Mouse (Mus musculus) kidney, embryonic 14.5 days (tissue): ENCODE measurements around the gene Tepsin. TPM values are rescaled to one million over a fixed set of nuclear protein-coding genes. Genes with fewer than 3 reads are reported as not detected.

Experiments used
- ATAC-seq: fragments of 200-750 bp; cut with Nextera tagmentation; 2 replicates; pipeline ENCODE4 v1.8.0; 2017; ENCODE audit warnings: moderate number of reproducible peaks, mild to moderate bottlenecking, moderate TSS enrichment, moderate library complexity; ENCODE audit not compliant: low FRiP score, low TSS enrichment
- H3K27ac ChIP-seq: fragments of 300-500 bp; sonication (generic); 2 replicates; pipeline ENCODE4 v1.5.1; 2014; ENCODE audit warnings: low read depth, mild to moderate bottlenecking, low read length, moderate library complexity, mixed read lengths
- H3K27me3 ChIP-seq: fragments of 300-500 bp; sonication (generic); 2 replicates; pipeline ENCODE4 v1.6.1; 2014; ENCODE audit warnings: mild to moderate bottlenecking, low read length; ENCODE audit not compliant: control insufficient read depth, insufficient read depth
- H3K36me3 ChIP-seq: fragments of 300-500 bp; sonication (generic); 2 replicates; pipeline ENCODE4 v1.6.1; 2014; ENCODE audit warnings: low read length, mixed read lengths; ENCODE audit not compliant: control insufficient read depth, insufficient read depth
- H3K4me1 ChIP-seq: fragments of 300-500 bp; sonication (generic); 2 replicates; pipeline ENCODE4 v1.6.1; 2014; ENCODE audit warnings: low read length, mixed read lengths; ENCODE audit not compliant: control insufficient read depth, insufficient read depth
- H3K4me2 ChIP-seq: fragments of 300-500 bp; sonication (generic); replicated peaks from 2 replicates; pipeline ENCODE4 v1.6.1; 2014; ENCODE audit warnings: low read depth, mild to moderate bottlenecking, low read length
- H3K4me3 ChIP-seq: fragments of 300-500 bp; sonication (generic); 2 replicates; pipeline ENCODE4 v1.5.1; 2014; ENCODE audit warnings: mild to moderate bottlenecking, low read length
- H3K9ac ChIP-seq: fragments of 300-500 bp; sonication (generic); 2 replicates; pipeline ENCODE4 v1.6.1; 2014; ENCODE audit warnings: low read depth, mild to moderate bottlenecking, low read length, moderate library complexity
- H3K9me3 ChIP-seq: fragments of 300-500 bp; sonication (generic); 2 replicates; pipeline ENCODE4 v1.6.1; 2016; ENCODE audit warnings: low read length; ENCODE audit not compliant: control insufficient read depth
- WGBS: fragments of 180-500 bp; shearing (Covaris S2); extraction: QIAGEN DNeasy Blood & Tissue Kit; methylation state at CpG from one replicate; pipeline ENCODE4 v1.1.7; 2014; 5-methylcytosine and 5-hydroxymethylcytosine counted together
- polyA plus RNA-seq: library from polyadenylated mRNA; unstranded; fragments of >200 nt; fragmentation: Nextera tagmentation; extraction: Ambion mirVana; gene quantifications from 2 replicates; pipeline ENCODE4 v1.2.1, GENCODE M21; 2014

Tepsin gene
- polyA plus RNA-seq, 1 experiment from 2014 or later = 15.6 TPM

- Histone ChIP-seq H3K9ac (no peak overlapping the region), H3K27me3 (no peaks in the 10 kb centered on the region), H3K4me1 (peaks cover 10% of the 10 kb centered on the region), H3K4me2 (no peak overlapping the region), H3K36me3 (peaks cover 36% of the 10 kb centered on the region), H3K27ac (no peak overlapping the region), H3K9me3 (no peaks in the 10 kb centered on the region), H3K4me3 (no peak overlapping the region)
- WGBS = 90% methylated on average over 9 of the region's 9 CpGs
- no peak for ATAC-seq
Measured at GRCm38 (mm10) chr11:120134847-120135530, 36.5 kb upstream of the Tepsin start.

GRCm38 (mm10) chr11:120134148-120134547, 35.6 kb upstream of the Tepsin start:
- 93% methylated on average over 5 of the region's 5 CpGs for WGBS
- Histone ChIP-seq H3K9me3 (no peaks in the 10 kb centered on the region), H3K9ac (no peak overlapping the region), H3K4me2 (no peak overlapping the region), H3K27me3 (no peaks in the 10 kb centered on the region), H3K27ac (no peak overlapping the region), H3K36me3 (peaks cover 41% of the 10 kb centered on the region), H3K4me3 (no peak overlapping the region), H3K4me1 (peaks cover 10% of the 10 kb centered on the region)
- no peak for ATAC-seq

GRCm38 (mm10) chr11:120129281-120129680, 30.8 kb upstream of the Tepsin start:
- H3K36me3 ChIP-seq = peaks cover 60% of the 10 kb centered on the region
- ATAC-seq = no peak
- no peak overlapping the region for H3K27ac ChIP-seq
- H3K27me3 ChIP-seq = no peaks in the 10 kb centered on the region
- H3K9ac ChIP-seq = no peak overlapping the region
- no peaks in the 10 kb centered on the region for H3K9me3 ChIP-seq
- WGBS = 77% methylated on average over 7 of the region's 7 CpGs
- no peak overlapping the region for H3K4me2 ChIP-seq
- H3K4me3 ChIP-seq = no peak overlapping the region
- H3K4me1 ChIP-seq = no peaks in the 10 kb centered on the region

GRCm38 (mm10) chr11:120126845-120127244, 28.3 kb upstream of the Tepsin start:
- ATAC-seq = no peak
- Histone ChIP-seq H3K27me3 (no peaks in the 10 kb centered on the region), H3K9me3 (no peaks in the 10 kb centered on the region), H3K4me3 (no peak overlapping the region), H3K9ac (no peak overlapping the region), H3K27ac (no peak overlapping the region), H3K36me3 (peaks cover 51% of the 10 kb centered on the region), H3K4me2 (no peak overlapping the region), H3K4me1 (no peaks in the 10 kb centered on the region)
- WGBS = 82% methylated on average over 2 of the region's 2 CpGs

DNA sequence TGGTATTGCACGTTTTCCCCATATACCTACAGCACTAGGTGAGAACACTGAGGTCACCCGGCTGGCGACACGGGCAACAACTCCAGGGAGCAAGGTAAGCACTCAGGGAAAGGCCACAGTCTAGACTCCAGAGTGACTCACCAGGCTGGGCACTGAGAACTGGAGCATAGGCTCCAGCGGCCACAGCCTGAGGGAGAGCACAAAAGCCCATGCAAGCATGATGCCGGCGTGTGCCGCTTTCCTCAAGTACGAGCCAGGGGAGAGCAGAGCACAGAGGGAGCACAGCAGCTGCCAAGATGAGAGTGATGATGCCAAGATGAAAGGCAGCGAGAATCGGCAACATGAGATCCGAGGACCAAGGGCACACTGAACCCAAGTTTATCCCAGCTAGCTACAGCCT, 23.6 kb upstream of the Tepsin start:
- no peak overlapping the region for H3K4me3 ChIP-seq
- H3K36me3 ChIP-seq = peaks cover 24% of the 10 kb centered on the region
- H3K4me1 ChIP-seq = no peaks in the 10 kb centered on the region
- H3K9ac ChIP-seq = no peak overlapping the region
- no peak overlapping the region for H3K27ac ChIP-seq
- no peaks in the 10 kb centered on the region for H3K9me3 ChIP-seq
- H3K27me3 ChIP-seq = no peaks in the 10 kb centered on the region
- no peak for ATAC-seq
- WGBS = 80% methylated on average over 12 of the region's 12 CpGs
- no peak overlapping the region for H3K4me2 ChIP-seq

GRCm38 (mm10) chr11:120120642-120121420, 22.3 kb upstream of the Tepsin start:
- no peak overlapping the region for H3K9ac ChIP-seq
- no peaks in the 10 kb centered on the region for H3K9me3 ChIP-seq
- H3K4me1 ChIP-seq = no peaks in the 10 kb centered on the region
- no peaks in the 10 kb centered on the region for H3K27me3 ChIP-seq
- H3K4me3 ChIP-seq = no peak overlapping the region
- 80% methylated on average over 17 of the region's 17 CpGs for WGBS
- peaks cover 28% of the 10 kb centered on the region for H3K36me3 ChIP-seq
- no peak overlapping the region for H3K4me2 ChIP-seq
- ATAC-seq = no peak
- no peak overlapping the region for H3K27ac ChIP-seq

DNA sequence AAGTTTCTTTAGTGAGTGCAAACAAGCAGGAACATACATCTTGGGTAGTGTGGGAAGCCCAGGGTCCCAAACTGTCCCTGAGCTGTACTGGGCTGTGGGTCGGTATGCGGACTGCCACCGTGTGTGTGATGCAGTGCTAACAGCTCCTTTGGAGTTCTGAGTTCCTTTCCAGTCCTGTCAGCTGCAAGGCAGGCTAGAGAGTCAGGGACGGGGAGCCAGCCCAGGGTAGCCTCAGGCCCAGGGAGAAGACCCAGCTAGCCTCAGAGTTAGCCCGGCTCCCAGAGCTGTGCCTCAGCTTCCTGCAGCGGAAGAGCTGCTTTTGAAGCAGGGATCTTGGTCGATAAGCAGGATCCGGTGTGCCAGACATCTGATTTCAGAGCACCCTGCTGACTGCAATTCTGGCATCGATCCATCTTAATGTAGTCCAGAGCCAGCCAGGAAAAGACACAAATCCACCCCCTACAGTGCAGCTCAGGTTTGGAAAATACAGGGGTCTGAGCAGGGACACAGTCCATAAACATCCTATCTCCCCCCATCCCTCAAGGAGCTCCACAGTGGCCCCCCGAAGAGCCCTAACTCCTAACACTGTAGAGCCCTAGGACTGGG, 21.5 kb upstream of the Tepsin start:
- ATAC-seq = no peak
- Histone ChIP-seq H3K4me3 (no peak overlapping the region), H3K9me3 (no peaks in the 10 kb centered on the region), H3K27ac (no peak overlapping the region), H3K36me3 (peaks cover 30% of the 10 kb centered on the region), H3K9ac (no peak overlapping the region), H3K27me3 (no peaks in the 10 kb centered on the region), H3K4me1 (no peaks in the 10 kb centered on the region), H3K4me2 (no peak overlapping the region)
- 90% methylated on average over 10 of the region's 10 CpGs for WGBS

DNA sequence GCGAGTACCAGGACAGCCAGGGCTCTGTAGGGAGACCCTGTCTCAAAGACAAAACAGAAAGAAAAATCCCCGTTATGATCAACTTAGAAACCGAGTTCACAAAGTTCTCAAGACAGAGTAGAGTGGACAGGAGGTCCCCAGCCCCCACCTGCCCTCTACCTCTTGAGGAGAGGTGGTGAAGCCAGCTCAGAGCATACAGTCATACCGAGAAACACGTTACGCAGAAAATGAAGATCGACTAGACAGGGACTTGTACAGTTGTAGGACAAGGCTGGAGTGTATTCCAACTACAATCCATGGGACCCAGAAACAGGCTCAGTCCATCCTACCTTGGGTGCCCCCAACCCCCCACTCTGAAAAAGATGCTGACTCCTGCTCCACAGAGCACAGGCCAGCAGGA, 20.6 kb upstream of the Tepsin start:
- WGBS = 91% methylated on average over 7 of the region's 7 CpGs
- Histone ChIP-seq H3K9me3 (no peaks in the 10 kb centered on the region), H3K36me3 (peaks cover 30% of the 10 kb centered on the region), H3K4me2 (no peak overlapping the region), H3K27ac (no peak overlapping the region), H3K27me3 (no peaks in the 10 kb centered on the region), H3K4me3 (no peak overlapping the region), H3K4me1 (no peaks in the 10 kb centered on the region), H3K9ac (no peak overlapping the region)
- no peak for ATAC-seq

DNA sequence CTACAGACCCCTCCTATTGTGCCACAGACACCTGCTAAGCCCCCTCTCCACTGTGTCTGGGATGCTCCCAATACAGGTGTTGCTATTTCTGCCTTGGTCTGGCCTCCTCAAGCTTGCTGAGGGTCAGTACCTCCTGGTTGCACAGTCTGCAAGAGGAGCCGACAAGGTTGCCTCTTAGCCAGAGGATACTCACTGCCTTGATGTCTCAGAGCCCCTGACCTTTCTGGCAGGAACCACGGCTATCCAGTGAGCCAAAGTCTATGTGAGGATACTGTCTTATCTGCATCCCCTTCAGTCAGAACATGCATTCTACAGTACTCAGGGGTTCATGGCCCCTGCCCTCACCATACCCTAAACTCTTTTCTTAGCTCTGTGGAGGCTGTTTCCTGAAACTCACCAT, 19.1 kb upstream of the Tepsin start:
- Histone ChIP-seq H3K4me1 (no peaks in the 10 kb centered on the region), H3K9me3 (no peaks in the 10 kb centered on the region), H3K9ac (no peak overlapping the region), H3K4me2 (no peak overlapping the region), H3K36me3 (peaks cover 28% of the 10 kb centered on the region; the same call in 1 of the 2 replicates), H3K27me3 (no peaks in the 10 kb centered on the region), H3K4me3 (no peak overlapping the region), H3K27ac (no peak overlapping the region)
- 75% methylated on average over 2 of the region's 2 CpGs for WGBS
- ATAC-seq = no peak
